Mouse (Mus musculus): ENCODE data around the gene Tpm1. TPM values are rescaled to one million over a fixed set of nuclear protein-coding genes. Genes with fewer than 3 reads are reported as not detected.

Gene Tpm1
- polyA plus RNA-seq, 1 experiment from 2014 or later = 422 TPM

- Histone ChIP-seq H3K4me3 (ENCODE audit: low read length) (no peak overlapping the region), H3K4me2 (replicated peaks; ENCODE audit: low read depth, low read length) (no peak overlapping the region), H3K9me3 (ENCODE audit: control insufficient read depth, low read length) (no peaks in the 10 kb centered on the region), H3K27ac (ENCODE audit: low read depth, low read length) (no peak overlapping the region), H3K9ac (ENCODE audit: low read depth, low read length) (no peak overlapping the region), H3K27me3 (ENCODE audit: control insufficient read depth, insufficient read depth, low read length) (no peaks in the 10 kb centered on the region), H3K36me3 (ENCODE audit: control insufficient read depth, insufficient read depth, low read length) (no peaks in the 10 kb centered on the region), H3K4me1 (ENCODE audit: control insufficient read depth, insufficient read depth, low read length) (0 out of 2 replicates have a peak, but pooled peaks cover 4% of the 10 kb centered on the region)
- 86% methylated on average over 11 of the region's 11 CpGs for WGBS
- ATAC-seq (ENCODE audit: low FRiP score, low TSS enrichment) = no peak
Measured at GRCm38 (mm10) chr9:67005161-67005742, 44.0 kb downstream of the Tpm1 start.

- H3K9ac ChIP-seq (ENCODE audit: low read depth, low read length) = no peak overlapping the region
- no peak for ATAC-seq (ENCODE audit: low FRiP score, low TSS enrichment)
- H3K9me3 ChIP-seq (ENCODE audit: control insufficient read depth, low read length) = no peaks in the 10 kb centered on the region
- 52% methylated on average over 4 of the region's 4 CpGs for WGBS
- H3K27me3 ChIP-seq (ENCODE audit: control insufficient read depth, insufficient read depth, low read length) = no peaks in the 10 kb centered on the region
- 0 out of 2 replicates have a peak, but pooled peaks cover 3% of the 10 kb centered on the region for H3K4me1 ChIP-seq (ENCODE audit: control insufficient read depth, insufficient read depth, low read length)
- H3K27ac ChIP-seq (ENCODE audit: low read depth, low read length) = no peak overlapping the region
- no peak overlapping the region for H3K4me3 ChIP-seq (ENCODE audit: low read length)
- no peaks in the 10 kb centered on the region for H3K36me3 ChIP-seq (ENCODE audit: control insufficient read depth, insufficient read depth, low read length)
- no peak overlapping the region for H3K4me2 ChIP-seq (replicated peaks; ENCODE audit: low read depth, low read length)
Measured at GRCm38 (mm10) chr9:67003656-67004055, 45.5 kb downstream of the Tpm1 start.

- Histone ChIP-seq H3K36me3 (ENCODE audit: control insufficient read depth, insufficient read depth, low read length) (no peaks in the 10 kb centered on the region), H3K9ac (ENCODE audit: low read depth, low read length) (no peak overlapping the region), H3K4me2 (replicated peaks; ENCODE audit: low read depth, low read length) (no peak overlapping the region), H3K27me3 (ENCODE audit: control insufficient read depth, insufficient read depth, low read length) (no peaks in the 10 kb centered on the region), H3K9me3 (ENCODE audit: control insufficient read depth, low read length) (no peaks in the 10 kb centered on the region), H3K4me1 (ENCODE audit: control insufficient read depth, insufficient read depth, low read length) (no peaks in the 10 kb centered on the region), H3K4me3 (ENCODE audit: low read length) (no peak overlapping the region), H3K27ac (ENCODE audit: low read depth, low read length) (no peak overlapping the region)
- 22% methylated on average over 4 of the region's 4 CpGs for WGBS
- ATAC-seq (ENCODE audit: low FRiP score, low TSS enrichment) = no peak
Measured at GRCm38 (mm10) chr9:67003156-67003555, 46.0 kb downstream of the Tpm1 start.

GRCm38 (mm10) chr9:67001506-67001905 is 47.7 kb downstream of the Tpm1 start:
- no peak; the same call in 1 of the 2 replicates for ATAC-seq (ENCODE audit: low FRiP score, low TSS enrichment)
- Histone ChIP-seq H3K4me3 (ENCODE audit: low read length) (no peak overlapping the region), H3K27ac (ENCODE audit: low read depth, low read length) (no peak overlapping the region), H3K36me3 (ENCODE audit: control insufficient read depth, insufficient read depth, low read length) (no peaks in the 10 kb centered on the region), H3K27me3 (ENCODE audit: control insufficient read depth, insufficient read depth, low read length) (no peaks in the 10 kb centered on the region), H3K4me1 (ENCODE audit: control insufficient read depth, insufficient read depth, low read length) (no peaks in the 10 kb centered on the region), H3K4me2 (replicated peaks; ENCODE audit: low read depth, low read length) (no peak overlapping the region), H3K9me3 (ENCODE audit: control insufficient read depth, low read length) (no peaks in the 10 kb centered on the region), H3K9ac (ENCODE audit: low read depth, low read length) (no peak overlapping the region)
- WGBS = 74% methylated on average over 4 of the region's 4 CpGs

- H3K4me2 ChIP-seq (replicated peaks; ENCODE audit: low read depth, low read length) = no peak overlapping the region
- H3K27ac ChIP-seq (ENCODE audit: low read depth, low read length) = no peak overlapping the region
- ATAC-seq (ENCODE audit: low FRiP score, low TSS enrichment) = peak; percentile 65
- no peaks in the 10 kb centered on the region for H3K36me3 ChIP-seq (ENCODE audit: control insufficient read depth, insufficient read depth, low read length)
- no peaks in the 10 kb centered on the region for H3K27me3 ChIP-seq (ENCODE audit: control insufficient read depth, insufficient read depth, low read length)
- WGBS = 6% methylated on average over 6 of the region's 6 CpGs
- no peak overlapping the region for H3K9ac ChIP-seq (ENCODE audit: low read depth, low read length)
- H3K9me3 ChIP-seq (ENCODE audit: control insufficient read depth, low read length) = no peaks in the 10 kb centered on the region
- H3K4me3 ChIP-seq (ENCODE audit: low read length) = no peak overlapping the region
- H3K4me1 ChIP-seq (ENCODE audit: control insufficient read depth, insufficient read depth, low read length) = no peaks in the 10 kb centered on the region
Measured at GRCm38 (mm10) chr9:67001050-67001449, 48.2 kb downstream of the Tpm1 start.

- WGBS = 88% methylated on average over 8 of the region's 8 CpGs
- H3K36me3 ChIP-seq (ENCODE audit: control insufficient read depth, insufficient read depth, low read length) = no peaks in the 10 kb centered on the region
- ATAC-seq (ENCODE audit: low FRiP score, low TSS enrichment) = no peak
- no peak overlapping the region for H3K4me2 ChIP-seq (replicated peaks; ENCODE audit: low read depth, low read length)
- no peaks in the 10 kb centered on the region for H3K9me3 ChIP-seq (ENCODE audit: control insufficient read depth, low read length)
- H3K4me1 ChIP-seq (ENCODE audit: control insufficient read depth, insufficient read depth, low read length) = no peaks in the 10 kb centered on the region
- no peaks in the 10 kb centered on the region for H3K27me3 ChIP-seq (ENCODE audit: control insufficient read depth, insufficient read depth, low read length)
- no peak overlapping the region for H3K9ac ChIP-seq (ENCODE audit: low read depth, low read length)
- H3K27ac ChIP-seq (ENCODE audit: low read depth, low read length) = no peak overlapping the region
- no peak overlapping the region for H3K4me3 ChIP-seq (ENCODE audit: low read length)
Measured at GRCm38 (mm10) chr9:66999698-67000097, 49.5 kb downstream of the Tpm1 start.

GRCm38 (mm10) chr9:66991750-66992410 is 57.3 kb downstream of the Tpm1 start:
- no peak overlapping the region; the same call in 1 of the 2 replicates for H3K9ac ChIP-seq (ENCODE audit: low read depth, low read length)
- no peak overlapping the region for H3K27ac ChIP-seq (ENCODE audit: low read depth, low read length)
- WGBS = 82% methylated on average over 8 of the region's 8 CpGs

GRCm38 (mm10) chr9:66991021-66991749 is 58.0 kb downstream of the Tpm1 start:
- H3K27me3 ChIP-seq (ENCODE audit: control insufficient read depth, insufficient read depth, low read length) = no peaks in the 10 kb centered on the region
- no peak for ATAC-seq (ENCODE audit: low FRiP score, low TSS enrichment)
- no peak overlapping the region for H3K4me3 ChIP-seq (ENCODE audit: low read length)
- peaks cover 9% of the 10 kb centered on the region for H3K4me1 ChIP-seq (ENCODE audit: control insufficient read depth, insufficient read depth, low read length)
- H3K9ac ChIP-seq (ENCODE audit: low read depth, low read length) = no peak overlapping the region
- no peaks in the 10 kb centered on the region for H3K9me3 ChIP-seq (ENCODE audit: control insufficient read depth, low read length)
- H3K27ac ChIP-seq (ENCODE audit: low read depth, low read length) = no peak overlapping the region
- H3K36me3 ChIP-seq (ENCODE audit: control insufficient read depth, insufficient read depth, low read length) = no peaks in the 10 kb centered on the region
- 67% methylated on average over 9 of the region's 9 CpGs for WGBS
- no peak overlapping the region for H3K4me2 ChIP-seq (replicated peaks; ENCODE audit: low read depth, low read length)

More at GRCm38 (mm10) chr9:66991750-66992410, 57.3 kb downstream of the Tpm1 start:
- Histone ChIP-seq H3K36me3 (ENCODE audit: control insufficient read depth, insufficient read depth, low read length) (no peaks in the 10 kb centered on the region), H3K9me3 (ENCODE audit: control insufficient read depth, low read length) (no peaks in the 10 kb centered on the region), H3K4me3 (ENCODE audit: low read length) (no peak overlapping the region), H3K27me3 (ENCODE audit: control insufficient read depth, insufficient read depth, low read length) (no peaks in the 10 kb centered on the region), H3K4me1 (ENCODE audit: control insufficient read depth, insufficient read depth, low read length) (peaks cover 9% of the 10 kb centered on the region), H3K4me2 (replicated peaks; ENCODE audit: low read depth, low read length) (no peak overlapping the region)
- ATAC-seq (ENCODE audit: low FRiP score, low TSS enrichment) = no peak

- peaks cover 9% of the 10 kb centered on the region for H3K4me1 ChIP-seq (ENCODE audit: control insufficient read depth, insufficient read depth, low read length)
- H3K9ac ChIP-seq (ENCODE audit: low read depth, low read length) = no peak overlapping the region
- H3K36me3 ChIP-seq (ENCODE audit: control insufficient read depth, insufficient read depth, low read length) = no peaks in the 10 kb centered on the region
- H3K4me2 ChIP-seq (replicated peaks; ENCODE audit: low read depth, low read length) = no peak overlapping the region
- 87% methylated on average over 5 of the region's 5 CpGs for WGBS
- no peak overlapping the region for H3K4me3 ChIP-seq (ENCODE audit: low read length)
- H3K27ac ChIP-seq (ENCODE audit: low read depth, low read length) = no peak overlapping the region
- no peaks in the 10 kb centered on the region for H3K9me3 ChIP-seq (ENCODE audit: control insufficient read depth, low read length)
- no peak for ATAC-seq (ENCODE audit: low FRiP score, low TSS enrichment)
- H3K27me3 ChIP-seq (ENCODE audit: control insufficient read depth, insufficient read depth, low read length) = no peaks in the 10 kb centered on the region
Measured at GRCm38 (mm10) chr9:66990046-66990445, 59.2 kb downstream of the Tpm1 start.
